8 mouse cellular contexts compared by ENCODE assay signal in the genomic region with DNA sequence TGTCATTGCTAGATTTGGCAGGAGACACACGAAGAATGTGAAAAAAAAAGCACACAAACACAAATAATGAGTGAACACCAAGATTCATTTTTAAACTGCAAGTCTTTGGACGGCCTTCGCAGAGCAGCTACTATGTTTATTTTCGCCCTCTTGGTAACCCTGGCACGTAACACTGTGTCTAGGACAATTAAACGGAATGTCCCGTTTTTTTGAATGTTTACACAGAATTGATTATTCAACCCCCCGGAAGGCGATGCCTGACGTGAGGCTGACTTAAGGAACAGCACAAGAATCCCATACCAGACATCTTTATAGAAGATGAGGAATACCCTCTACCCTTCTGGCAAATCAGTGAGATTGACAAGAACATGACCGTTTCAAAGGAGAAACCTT. TPM values are rescaled to one million over a fixed set of nuclear protein-coding genes. Genes with fewer than 3 reads are reported as not detected.
DNase-seq lines count a peak whose midpoint lies in the region; ATAC-seq lines count a peak whose summit lies in the region.

No protein-coding gene starts in this region.

- peak overlapping the region; percentile 91 for H3K27ac ChIP-seq in heart, embryonic 15.5 days
- peak overlapping the region; percentile 87 for H3K27ac ChIP-seq in limb, embryonic 15.5 days
- peak overlapping the region; percentile 86 for H3K27ac ChIP-seq in midbrain, embryonic 15.5 days

- peak; percentile 21 for DNase-seq in kidney, adult 11 months
- DNase-seq in kidney, postnatal 25 days = no peak
- peak; percentile 33 to 52 for DNase-seq in cerebellum, postnatal 10 days
- no peak for DNase-seq in T-cell, adult 2 months (ENCODE audit: low spot score)
- no peak for DNase-seq in layer of hippocampus, adult 11-12 months (ENCODE audit: low spot score)

- H3K36me3 ChIP-seq in heart, embryonic 15.5 days = no peaks in the 10 kb centered on the region
- no peaks in the 10 kb centered on the region for H3K36me3 ChIP-seq in limb, embryonic 15.5 days
- H3K36me3 ChIP-seq in midbrain, embryonic 15.5 days (replicated peaks) = no peaks in the 10 kb centered on the region

- peak overlapping the region; percentile 89 for H3K4me3 ChIP-seq in heart, embryonic 15.5 days
- H3K4me3 ChIP-seq in limb, embryonic 15.5 days = peak overlapping the region; percentile 84
- peak overlapping the region; percentile 93 for H3K4me3 ChIP-seq in midbrain, embryonic 15.5 days

- no peaks in the 10 kb centered on the region for H3K9me3 ChIP-seq in heart, embryonic 15.5 days (replicated peaks)
- no peaks in the 10 kb centered on the region for H3K9me3 ChIP-seq in limb, embryonic 15.5 days
- no peaks in the 10 kb centered on the region for H3K9me3 ChIP-seq in midbrain, embryonic 15.5 days

- peak overlapping the region; percentile 67 for H3K9ac ChIP-seq in heart, embryonic 15.5 days
- H3K9ac ChIP-seq in limb, embryonic 15.5 days = peak overlapping the region; percentile 11; the same call in 1 of the 2 replicates
- peak overlapping the region; percentile 91 for H3K9ac ChIP-seq in midbrain, embryonic 15.5 days

- no peaks in the 10 kb centered on the region for H3K27me3 ChIP-seq in heart, embryonic 15.5 days
- no peaks in the 10 kb centered on the region for H3K27me3 ChIP-seq in limb, embryonic 15.5 days
- H3K27me3 ChIP-seq in midbrain, embryonic 15.5 days (replicated peaks) = no peaks in the 10 kb centered on the region

- H3K4me1 ChIP-seq in heart, embryonic 15.5 days (replicated peaks) = peaks cover 25% of the 10 kb centered on the region
- H3K4me1 ChIP-seq in limb, embryonic 15.5 days = peaks cover 15% of the 10 kb centered on the region
- H3K4me1 ChIP-seq in midbrain, embryonic 15.5 days = peaks cover 20% of the 10 kb centered on the region

- ATAC-seq in heart, embryonic 15.5 days (replicated peaks; ENCODE audit: insufficient number of reproducible peaks, insufficient read depth, low FRiP score, low read depth) = no peak
- ATAC-seq in limb, embryonic 15.5 days (ENCODE audit: insufficient number of reproducible peaks, low FRiP score, low TSS enrichment, low read depth) = no peak
- ATAC-seq in midbrain, embryonic 15.5 days (replicated peaks) = peak; percentile 68

- WGBS in heart, embryonic 15.5 days = 0% methylated on average over 11 of the region's 11 CpGs
- WGBS in limb, embryonic 15.5 days = under 1% methylated on average over 11 of the region's 11 CpGs
- 0% methylated on average over 11 of the region's 11 CpGs for WGBS in midbrain, embryonic 15.5 days

- H3K4me2 ChIP-seq in heart, embryonic 15.5 days = peak overlapping the region; percentile 94
- peak overlapping the region; percentile 95 for H3K4me2 ChIP-seq in limb, embryonic 15.5 days
- H3K4me2 ChIP-seq in midbrain, embryonic 15.5 days = peak overlapping the region; percentile 99

RNA-seq across cellular contexts. Expression of a gene that starts 0.5 kb away (rescaled TPM):
- polyA plus RNA-seq in heart, embryonic 15.5 days (2015; fragmentation: Nextera tagmentation; extraction: Ambion mirVana) = 8.3 and 8.5 TPM in 2 replicates
- polyA plus RNA-seq in limb, embryonic 15.5 days (2015; fragmentation: Nextera tagmentation; extraction: Ambion mirVana) = 8.6 and 9.2 TPM in 2 replicates
- polyA plus RNA-seq in midbrain, embryonic 15.5 days (2015; fragmentation: Nextera tagmentation; extraction: Ambion mirVana) = 4.1 and 4.8 TPM in 2 replicates

RNA-seq across cellular contexts. Expression of a gene that starts 0.6 kb away (rescaled TPM):
- 21.2 and 29.9 TPM in 2 replicates for polyA plus RNA-seq in heart, embryonic 15.5 days (2015; fragmentation: Nextera tagmentation; extraction: Ambion mirVana)
- 44.0 and 50.0 TPM in 2 replicates for polyA plus RNA-seq in limb, embryonic 15.5 days (2015; fragmentation: Nextera tagmentation; extraction: Ambion mirVana)
- polyA plus RNA-seq in midbrain, embryonic 15.5 days (2015; fragmentation: Nextera tagmentation; extraction: Ambion mirVana) = 53.0 and 56.2 TPM in 2 replicates

Comparison
In these comparisons a context has a peak if more than half of its experiments do, and no peak if none do; other contexts are left out.
1. DNase-seq: peak in kidney, adult 11 months (single experiment) and cerebellum, postnatal 10 days (2 of 2); none in kidney, postnatal 25 days (0 of 2), T-cell, adult 2 months (single experiment) and layer of hippocampus, adult 11-12 months (single experiment).
2. H3K9ac ChIP-seq: peak in every context shown above with its lines; median percentile 91 in midbrain, embryonic 15.5 days; 67 in heart, embryonic 15.5 days; 11 in limb, embryonic 15.5 days.
3. Peak in every context shown above with its lines, with median percentiles within 50 percentile points of each other: H3K27ac ChIP-seq, H3K4me2 ChIP-seq and H3K4me3 ChIP-seq.